Mouse (Mus musculus) activated CD4-positive, CD25-positive, alpha-beta regulatory T cell, adult 9 weeks (primary cell): ENCODE data around the gene Upk3bl. TPM values are rescaled to one million over a fixed set of nuclear protein-coding genes. Genes with fewer than 3 reads are reported as not detected.

Source experiments
- polyA plus RNA-seq: library from polyadenylated mRNA; unstranded; fragments of 100-300 nt; shearing (Covaris generic); gene quantifications from one replicate; pipeline ENCODE4 v1.2.1, GENCODE M21; 2017

Gene Upk3bl
- not detected for polyA plus RNA-seq

DNA sequence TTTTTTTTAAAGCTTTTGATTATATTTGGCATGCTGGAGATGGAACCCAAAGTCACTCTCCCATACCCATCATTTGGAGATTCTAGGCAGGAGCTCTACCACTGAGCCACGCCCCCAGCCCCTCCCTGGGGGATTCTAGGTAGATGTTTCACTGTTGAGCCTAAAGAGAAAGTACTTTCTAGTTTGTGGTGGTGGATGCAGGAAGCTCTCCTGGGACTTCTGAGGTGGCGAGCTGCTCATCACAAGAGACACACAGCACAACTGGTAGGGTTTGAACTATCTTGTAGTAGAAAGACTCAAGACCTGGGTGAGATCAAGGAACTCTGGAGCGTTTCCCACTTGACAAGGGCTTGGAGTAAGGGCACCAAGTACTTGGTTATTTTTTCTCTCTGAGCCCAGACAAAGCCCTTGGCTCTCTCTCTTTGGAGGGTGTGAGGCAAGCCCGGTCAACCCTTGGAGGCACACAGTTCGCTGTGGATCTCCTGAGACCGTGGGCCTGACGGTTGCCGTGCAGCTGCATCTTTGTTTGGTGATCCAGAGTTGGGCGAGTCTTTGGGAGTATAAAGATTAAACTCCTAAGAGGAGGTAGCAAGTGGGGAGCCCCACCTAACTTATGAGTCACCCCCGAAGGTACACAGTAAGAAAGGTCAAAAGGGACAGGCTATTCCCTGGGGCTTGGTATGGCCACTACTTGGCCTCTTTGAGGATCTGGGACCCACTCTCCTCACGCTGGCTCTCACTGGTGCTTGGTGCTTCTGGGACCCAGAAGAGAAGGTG lies at the start of gene Upk3bl:
Gene Upk3bl (plus strand): TSS at position 192 of the 777 bp plus-strand sequence.

DNA sequence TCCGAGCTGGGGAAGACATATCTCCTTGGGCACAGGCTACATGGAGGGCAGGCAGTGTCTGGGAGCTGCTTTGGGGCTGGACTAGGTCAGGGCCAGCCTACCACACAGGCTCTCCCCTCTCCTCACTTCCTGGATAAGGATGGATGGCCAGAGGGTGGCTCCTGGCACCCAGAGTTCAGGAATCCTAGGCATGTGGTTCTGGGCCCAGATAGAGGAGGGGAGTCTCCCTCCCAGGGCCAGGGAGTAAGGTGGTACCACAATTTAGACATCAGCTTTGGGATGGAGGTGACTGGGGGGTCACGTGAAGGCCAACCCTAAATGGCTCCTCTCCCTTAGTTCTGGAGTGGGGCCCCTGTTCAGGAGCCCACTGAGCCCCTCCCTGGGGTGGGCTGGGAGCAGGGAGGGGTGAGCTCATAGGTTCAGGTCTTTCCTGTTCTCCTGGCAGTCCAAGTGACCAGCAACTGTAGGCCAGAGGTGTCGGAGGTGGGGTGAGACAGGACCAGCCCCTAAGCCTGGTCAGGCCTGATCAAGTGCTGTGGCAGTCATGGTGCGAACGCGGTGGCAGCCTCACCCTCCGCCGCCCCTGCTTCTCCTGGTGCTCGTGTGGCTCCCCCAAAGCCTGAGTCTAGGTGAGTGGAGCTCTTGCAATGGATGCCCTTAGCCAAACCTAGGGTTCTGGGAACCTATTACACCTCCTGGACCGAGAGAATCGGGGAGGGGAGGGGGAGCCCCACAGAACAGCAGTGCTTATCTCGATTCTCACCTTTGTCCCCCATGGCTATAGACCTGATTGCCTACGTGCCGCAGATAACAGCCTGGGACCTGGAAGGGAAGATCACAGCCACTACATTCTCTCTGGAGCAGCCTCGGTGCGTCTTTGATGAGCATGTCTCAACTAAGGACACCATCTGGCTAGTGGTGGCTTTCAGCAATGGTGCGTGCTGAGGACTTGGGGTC lies 15.8 kb upstream of the Upk3bl start, which contains the start of gene Upk3b:
Gene Upk3b (plus strand): TSS at position 239 of the 957 bp plus-strand sequence.

GRCm38 (mm10) chr5:136083669-136084107 lies 29.4 kb downstream of the Upk3bl start, which contains the start of gene Rasa4:
Gene Rasa4, plus strand, starts transcription at chr5:136083916.

Other genes with a start within 250 kb of the Upk3bl start
- not detected for gene Srrm3, start 247.6 kb upstream of the Upk3bl start, polyA plus RNA-seq
- gene Hspb1, start 166.6 kb upstream of the Upk3bl start, polyA plus RNA-seq = 1.4 TPM
- 74.8 TPM for gene Ywhag, start 119.9 kb upstream of the Upk3bl start, polyA plus RNA-seq
- 1.1 TPM for gene Ssc4d, start 80.0 kb upstream of the Upk3bl start, polyA plus RNA-seq
- gene Zp3, start 74.4 kb upstream of the Upk3bl start, polyA plus RNA-seq = not detected
- gene Dtx2, start 59.7 kb upstream of the Upk3bl start, polyA plus RNA-seq = 23.3 TPM
- gene Upk3b, start 16.0 kb upstream of the Upk3bl start, polyA plus RNA-seq = not detected
- 2.1 TPM for gene Rasa4, start 29.4 kb downstream of the Upk3bl start, polyA plus RNA-seq
- 176 TPM for gene Polr2j, start 62.1 kb downstream of the Upk3bl start, polyA plus RNA-seq
- 58.2 TPM for gene Lrwd1, start 81.6 kb downstream of the Upk3bl start, polyA plus RNA-seq
- gene Alkbh4, start 81.7 kb downstream of the Upk3bl start, polyA plus RNA-seq = 64.1 TPM
- gene Orai2, start 116.2 kb downstream of the Upk3bl start, polyA plus RNA-seq = 78.2 TPM
- gene Prkrip1, start 144.5 kb downstream of the Upk3bl start, polyA plus RNA-seq = 51.6 TPM
- gene Sh2b2, start 192.1 kb downstream of the Upk3bl start, polyA plus RNA-seq = not detected